Mouse (Mus musculus) limb, embryonic 12.5 days (tissue): ENCODE measurements around the gene Ascl3. TPM values are rescaled to one million over a fixed set of nuclear protein-coding genes. Genes with fewer than 3 reads are reported as not detected.

Source experiments
- ATAC-seq: fragments of 200-750 bp; cut with Nextera tagmentation; 2 replicates; pipeline ENCODE4 v1.8.0; 2017; ENCODE audit warnings: low read depth, moderate TSS enrichment; ENCODE audit not compliant: insufficient number of reproducible peaks, insufficient read depth, low FRiP score, low TSS enrichment
- H3K27ac ChIP-seq: fragments of 300-500 bp; sonication (generic); 2 replicates; pipeline ENCODE4 v1.5.1; 2016; ENCODE audit warnings: mild to moderate bottlenecking, moderate library complexity
- H3K27me3 ChIP-seq: fragments of 300-500 bp; sonication (generic); 2 replicates; pipeline ENCODE4 v1.6.1; 2016; ENCODE audit warnings: mild to moderate bottlenecking, moderate library complexity
- H3K36me3 ChIP-seq: fragments of 300-500 bp; sonication (generic); 2 replicates; pipeline ENCODE4 v1.6.1; 2016; ENCODE audit warnings: mild to moderate bottlenecking, moderate library complexity
- H3K4me1 ChIP-seq: fragments of 300-500 bp; sonication (generic); replicated peaks from 2 replicates; pipeline ENCODE4 v1.6.1; 2016
- H3K4me2 ChIP-seq: fragments of 300-500 bp; sonication (generic); 2 replicates; pipeline ENCODE4 v1.6.1; 2016; ENCODE audit warnings: mild to moderate bottlenecking, moderate library complexity
- H3K4me3 ChIP-seq: fragments of 300-500 bp; sonication (generic); replicated peaks from 2 replicates; pipeline ENCODE4 v1.5.1; 2016; ENCODE audit warnings: mild to moderate bottlenecking
- H3K9ac ChIP-seq: fragments of 300-500 bp; sonication (generic); replicated peaks from 2 replicates; pipeline ENCODE4 v1.6.1; 2016; ENCODE audit warnings: mild to moderate bottlenecking, moderate library complexity
- H3K9me3 ChIP-seq: fragments of 300-500 bp; sonication (generic); 2 replicates; pipeline ENCODE4 v1.6.1; 2016; ENCODE audit warnings: mild to moderate bottlenecking, moderate library complexity
- WGBS: fragments of 180-500 bp; shearing (Covaris S2); methylation state at CpG from one replicate; pipeline ENCODE4 v1.1.7; 2016; 5-methylcytosine and 5-hydroxymethylcytosine counted together
- polyA plus RNA-seq: library from polyadenylated mRNA; unstranded; fragments of >200 nt; fragmentation: Nextera tagmentation; extraction: Ambion mirVana; gene quantifications from 2 replicates; pipeline ENCODE4 v1.2.1, GENCODE M21; 2016

Ascl3 gene
- polyA plus RNA-seq, 1 experiment from 2014 or later = not detected

- whole genome bisulfite sequencing = 52% methylated on average over 9 of the region's 9 CpGs
- no peak overlapping the region for H3K4me3 ChIP-seq
- no peak for ATAC-seq
- no peak overlapping the region for H3K27ac ChIP-seq
- H3K4me1 ChIP-seq = no peaks in the 10 kb centered on the region
- H3K9me3 ChIP-seq = no peaks in the 10 kb centered on the region
- no peaks in the 10 kb centered on the region for H3K27me3 ChIP-seq
- no peak overlapping the region for H3K9ac ChIP-seq
- H3K4me2 ChIP-seq = no peak overlapping the region
- no peaks in the 10 kb centered on the region for H3K36me3 ChIP-seq
These were observed 44.9 kb downstream of the Ascl3 start for GRCm38 (mm10) chr7:109686585-109687128.

- Histone ChIP-seq H3K4me1 (no peaks in the 10 kb centered on the region), H3K27me3 (no peaks in the 10 kb centered on the region), H3K4me2 (no peak overlapping the region), H3K9ac (no peak overlapping the region), H3K36me3 (no peaks in the 10 kb centered on the region), H3K4me3 (no peak overlapping the region), H3K27ac (no peak overlapping the region), H3K9me3 (no peaks in the 10 kb centered on the region)
- ATAC-seq = no peak
- 94% methylated on average over 1 of the region's 1 CpGs for WGBS
These were observed 50.6 kb downstream of the Ascl3 start for GRCm38 (mm10) chr7:109680879-109681278.

GRCm38 (mm10) chr7:109680284-109680683 lies 51.2 kb downstream of the Ascl3 start:
- no peaks in the 10 kb centered on the region for H3K36me3 ChIP-seq
- H3K27ac ChIP-seq = no peak overlapping the region
- no peak overlapping the region for H3K9ac ChIP-seq
- H3K27me3 ChIP-seq = no peaks in the 10 kb centered on the region
- no peak overlapping the region for H3K4me2 ChIP-seq
- 88% methylated on average over 2 of the region's 2 CpGs for WGBS
- H3K4me3 ChIP-seq = no peak overlapping the region
- no peak for ATAC-seq
- H3K9me3 ChIP-seq = no peaks in the 10 kb centered on the region
- H3K4me1 ChIP-seq = no peaks in the 10 kb centered on the region

Other genes starting within 250 kb of the Ascl3 start
- gene Trim66, start 223.6 kb downstream of the Ascl3 start, polyA plus RNA-seq = 0.04 TPM in 2 replicates
- 137 and 139 TPM in 2 replicates for gene Rpl27a, start 212.6 kb downstream of the Ascl3 start, polyA plus RNA-seq
- 43.4 and 46.7 TPM in 2 replicates for gene St5, start 28.1 kb downstream of the Ascl3 start, polyA plus RNA-seq
- 24.2 and 26.0 TPM in 2 replicates for gene Akip1, start 28.0 kb downstream of the Ascl3 start, polyA plus RNA-seq
- gene BC051019, start 7.9 kb downstream of the Ascl3 start, polyA plus RNA-seq = 0.13 and 0.23 TPM in 2 replicates
- gene Tmem9b, start 21.1 kb upstream of the Ascl3 start, polyA plus RNA-seq = 25.8 and 28.0 TPM in 2 replicates
- 0.10 and 0.16 TPM in 2 replicates for gene Nrip3, start 50.3 kb upstream of the Ascl3 start, polyA plus RNA-seq
- gene Scube2, start 134.0 kb upstream of the Ascl3 start, polyA plus RNA-seq = 0.81 and 1.0 TPM in 2 replicates
- 40.7 and 48.4 TPM in 2 replicates for gene Dennd5a, start 228.7 kb upstream of the Ascl3 start, polyA plus RNA-seq